12 mouse cellular contexts compared by ENCODE assay signal in genomic region chr1:181168377-181168776, GRCm38 (mm10).
"Had no signal": no experiment of that assay in that cellular context is flagged by ENCODE, and none has a peak within 500 bp of the region (broad histone marks: within the 10 kb centered on the region; RNA-seq: fewer than 3 reads in every experiment).

No protein-coding gene starts in this region.

- H3K27me3 ChIP-seq: intestine, embryonic 15.5 days; liver, embryonic 15.5 days; midbrain, embryonic 13.5 days had no signal

- ATAC-seq: intestine, embryonic 15.5 days; lung, postnatal 0 days; midbrain, embryonic 13.5 days had no signal

- H3K9me3 ChIP-seq: intestine, embryonic 15.5 days; limb, embryonic 10.5 days; liver, embryonic 15.5 days; midbrain, embryonic 13.5 days had no signal

- H3K9ac ChIP-seq: intestine, embryonic 15.5 days; liver, embryonic 15.5 days; midbrain, embryonic 13.5 days had no signal

- H3K4me2 ChIP-seq: intestine, embryonic 15.5 days; liver, embryonic 11.5 days; liver, embryonic 15.5 days; midbrain, embryonic 13.5 days had no signal

- H3K27ac ChIP-seq: intestine, embryonic 15.5 days; left cerebral cortex, adult 2 months; limb, embryonic 10.5 days; liver, embryonic 15.5 days; midbrain, embryonic 13.5 days; stomach, postnatal 0 days had no signal

- DNase-seq: kidney, adult 18-20 months; lung, adult 2 months; lung, postnatal 36 days; thymus, postnatal 36 days had no signal

- H3K4me1 ChIP-seq: intestine, embryonic 15.5 days; limb, embryonic 10.5 days; midbrain, embryonic 13.5 days had no signal

- H3K4me3 ChIP-seq: intestine, embryonic 15.5 days; left cerebral cortex, adult 2 months; limb, embryonic 10.5 days; liver, embryonic 15.5 days; midbrain, embryonic 13.5 days had no signal
